In the genomic region with DNA sequence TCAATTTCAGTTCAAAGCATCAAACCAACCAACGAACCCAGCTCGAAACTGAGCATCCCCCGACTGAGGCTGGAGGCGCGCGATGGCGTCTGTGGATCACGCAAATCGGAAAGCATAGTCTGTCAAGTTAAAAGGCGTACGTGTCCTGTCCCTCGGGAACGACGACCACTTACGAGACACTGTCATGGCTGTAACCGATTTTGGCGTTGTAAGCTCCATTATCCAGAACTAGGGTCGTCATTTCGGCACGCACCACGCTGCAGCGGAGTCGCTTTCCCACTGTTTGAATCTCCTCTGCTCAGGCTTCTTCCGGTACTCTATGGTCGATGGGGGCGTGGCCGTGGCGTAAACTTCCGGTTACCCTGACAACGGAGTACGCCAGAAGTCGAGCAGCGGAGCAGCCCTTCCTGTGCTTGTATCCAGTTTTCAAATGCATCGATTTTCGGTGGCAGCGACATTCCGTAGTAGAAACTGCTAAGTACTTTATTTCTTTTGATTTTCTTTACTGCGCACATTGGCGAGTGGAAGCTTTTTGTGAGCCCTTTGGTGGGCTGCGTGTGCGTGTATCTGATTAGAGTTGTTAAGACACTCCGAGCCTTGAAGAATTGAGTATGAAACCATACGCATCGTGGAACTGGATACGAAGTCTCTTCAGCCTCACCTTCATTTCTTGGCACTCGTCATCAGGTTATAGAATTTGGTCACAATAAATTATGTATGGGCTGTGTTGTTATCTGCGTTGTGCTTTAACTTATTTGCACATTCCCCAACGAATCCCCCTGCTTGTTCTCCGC, we compare ENCODE assay signal across 7 mouse cellular contexts. TPM values are rescaled to one million over a fixed set of nuclear protein-coding genes. Genes with fewer than 3 reads are reported as not detected.
DNase-seq lines count a peak whose midpoint lies in the region; ATAC-seq lines count a peak whose summit lies in the region.

Actr6 (minus strand) TSS at position 295 of the 794 bp plus-strand sequence.

- WGBS in embryonic facial prominence, embryonic 11.5 days: 2% methylated on average over 49 of the region's 49 CpGs
- WGBS in limb, embryonic 11.5 days: 1% methylated on average over 49 of the region's 49 CpGs
- WGBS in midbrain, embryonic 14.5 days: 1% methylated on average over 49 of the region's 49 CpGs

- H3K36me3 ChIP-seq in embryonic facial prominence, embryonic 11.5 days (replicated peaks; ENCODE audit: control insufficient read depth, insufficient read depth, low read depth, low read length): no peaks in the 10 kb centered on the region
- no peaks in the 10 kb centered on the region for H3K36me3 ChIP-seq in limb, embryonic 11.5 days (ENCODE audit: control insufficient read depth, insufficient read depth, low read length)
- peaks cover 4% of the 10 kb centered on the region for H3K36me3 ChIP-seq in midbrain, embryonic 14.5 days (ENCODE audit: control insufficient read depth, insufficient read depth, low read length)

- peak within 1 kb of the TSS; percentile 70 for H3K4me3 ChIP-seq in embryonic facial prominence, embryonic 11.5 days (ENCODE audit: low read depth, low read length)
- H3K4me3 ChIP-seq in limb, embryonic 11.5 days (ENCODE audit: low read depth, low read length): peak within 1 kb of the TSS; percentile 67
- H3K4me3 ChIP-seq in midbrain, embryonic 14.5 days (replicated peaks; ENCODE audit: low read depth, low read length): peak within 1 kb of the TSS; percentile 65

- no peaks in the 10 kb centered on the region for H3K27me3 ChIP-seq in embryonic facial prominence, embryonic 11.5 days (ENCODE audit: control insufficient read depth, insufficient read depth, low read length)
- no peaks in the 10 kb centered on the region for H3K27me3 ChIP-seq in limb, embryonic 11.5 days (ENCODE audit: control insufficient read depth, insufficient read depth, low read length)
- H3K27me3 ChIP-seq in midbrain, embryonic 14.5 days (ENCODE audit: control insufficient read depth, insufficient read depth, low read length): no peaks in the 10 kb centered on the region

- H3K9ac ChIP-seq in embryonic facial prominence, embryonic 11.5 days (replicated peaks; ENCODE audit: low read length): peak within 1 kb of the TSS; percentile 64
- peak within 1 kb of the TSS; percentile 64 for H3K9ac ChIP-seq in limb, embryonic 11.5 days (ENCODE audit: low read length)
- peak within 1 kb of the TSS; percentile 62 for H3K9ac ChIP-seq in midbrain, embryonic 14.5 days (replicated peaks; ENCODE audit: low read length)

- no peaks in the 10 kb centered on the region for H3K9me3 ChIP-seq in embryonic facial prominence, embryonic 11.5 days (replicated peaks; ENCODE audit: control insufficient read depth, low read length)
- no peaks in the 10 kb centered on the region for H3K9me3 ChIP-seq in limb, embryonic 11.5 days (ENCODE audit: control insufficient read depth, low read length)
- H3K9me3 ChIP-seq in midbrain, embryonic 14.5 days (ENCODE audit: control insufficient read depth, low read length): no peaks in the 10 kb centered on the region

- ATAC-seq in embryonic facial prominence, embryonic 11.5 days (replicated peaks; ENCODE audit: insufficient number of reproducible peaks, low FRiP score, low TSS enrichment, low read depth): peak; percentile 98
- peak; percentile 98 for ATAC-seq in limb, embryonic 11.5 days (ENCODE audit: insufficient number of reproducible peaks, low FRiP score, low TSS enrichment, low read depth)
- peak; percentile 99 for ATAC-seq in midbrain, embryonic 14.5 days (ENCODE audit: low FRiP score, low TSS enrichment)

- no peaks in the 10 kb centered on the region for H3K4me1 ChIP-seq in embryonic facial prominence, embryonic 11.5 days (ENCODE audit: control insufficient read depth, insufficient read depth, low read length)
- no peaks in the 10 kb centered on the region for H3K4me1 ChIP-seq in limb, embryonic 11.5 days (ENCODE audit: control insufficient read depth, insufficient read depth, low read length)
- peaks cover 8% of the 10 kb centered on the region; the same call in 1 of the 2 replicates for H3K4me1 ChIP-seq in midbrain, embryonic 14.5 days (ENCODE audit: control insufficient read depth, insufficient read depth, low read length)

- no peak within 1 kb of the TSS for H3K27ac ChIP-seq in embryonic facial prominence, embryonic 11.5 days (replicated peaks; ENCODE audit: low read depth, low read length)
- H3K27ac ChIP-seq in limb, embryonic 11.5 days (replicated peaks; ENCODE audit: low read depth, low read length): no peak within 1 kb of the TSS
- peak within 1 kb of the TSS; percentile 73 for H3K27ac ChIP-seq in midbrain, embryonic 14.5 days (replicated peaks; ENCODE audit: low read depth, low read length)

- H3K4me2 ChIP-seq in embryonic facial prominence, embryonic 11.5 days (ENCODE audit: low read depth, low read length): peak within 1 kb of the TSS; percentile 50
- peak within 1 kb of the TSS; percentile 67 for H3K4me2 ChIP-seq in limb, embryonic 11.5 days (ENCODE audit: low read depth, severe bottlenecking)
- H3K4me2 ChIP-seq in midbrain, embryonic 14.5 days (ENCODE audit: low read length): peak within 1 kb of the TSS; percentile 57

- peak; percentile 96 for DNase-seq in adrenal gland, postnatal 14 days
- peak; percentile 97 for DNase-seq in embryonic facial prominence, embryonic 11.5 days (ENCODE audit: low spot score)
- peak; percentile 99 for DNase-seq in heart, adult 11 months
- peak; percentile 94 for DNase-seq in kidney, adult 18-20 months
- DNase-seq in limb, embryonic 11.5 days (ENCODE audit: low spot score): peak; percentile 93
- peak; percentile 98 for DNase-seq in midbrain, embryonic 14.5 days
- DNase-seq in spleen, adult 18-20 months: peak; percentile 84 to 90

RNA-seq across cellular contexts. Expression of gene Actr6, which starts in this region (rescaled TPM):
- 21.8 and 26.2 TPM in 2 replicates for total RNA-seq in adrenal gland, postnatal 14 days (2021)
- 46.3 and 50.9 TPM in 2 replicates for polyA plus RNA-seq in embryonic facial prominence, embryonic 11.5 days (2014; fragmentation: Nextera tagmentation; extraction: Ambion mirVana)
- 38.4 and 41.4 TPM in 2 replicates for polyA plus RNA-seq in limb, embryonic 11.5 days (2014; fragmentation: Nextera tagmentation; extraction: Ambion mirVana)
- polyA plus RNA-seq in midbrain, embryonic 14.5 days (2014; fragmentation: Nextera tagmentation; extraction: Ambion mirVana): 53.8 and 63.0 TPM in 2 replicates
